Mouse (Mus musculus) intestine, embryonic 16.5 days (tissue): ENCODE data around the gene Gm20388. TPM values are rescaled to one million over a fixed set of nuclear protein-coding genes. Genes with fewer than 3 reads are reported as not detected.

Source experiments
- ATAC-seq: fragments of 200-750 bp; cut with Nextera tagmentation; 2 replicates; pipeline ENCODE4 v1.8.0; 2017; ENCODE audit warnings: moderate TSS enrichment, moderate library complexity
- H3K27ac ChIP-seq: fragments of 300-500 bp; sonication (generic); 2 replicates; pipeline ENCODE4 v1.5.1; 2014; ENCODE audit warnings: mild to moderate bottlenecking, low read length
- H3K27me3 ChIP-seq: fragments of 300-500 bp; sonication (generic); replicated peaks from 2 replicates; pipeline ENCODE4 v1.6.1; 2014; ENCODE audit warnings: low read length, control low read depth, mixed read lengths; ENCODE audit not compliant: control insufficient read depth, insufficient read depth
- H3K36me3 ChIP-seq: fragments of 300-500 bp; sonication (generic); 2 replicates; pipeline ENCODE4 v1.6.1; 2014; ENCODE audit warnings: low read length, control low read depth; ENCODE audit not compliant: control insufficient read depth, insufficient read depth
- H3K4me1 ChIP-seq: fragments of 300-500 bp; sonication (generic); 2 replicates; pipeline ENCODE4 v1.6.1; 2014; ENCODE audit warnings: low read length, control low read depth, mixed read lengths; ENCODE audit not compliant: control insufficient read depth, insufficient read depth
- H3K4me2 ChIP-seq: fragments of 300-500 bp; sonication (generic); 2 replicates; pipeline ENCODE4 v1.6.1; 2014; ENCODE audit warnings: low read depth, low read length, control low read depth
- H3K4me3 ChIP-seq: fragments of 300-500 bp; sonication (generic); 2 replicates; pipeline ENCODE4 v1.5.1; 2014; ENCODE audit warnings: mild to moderate bottlenecking, low read length
- H3K9ac ChIP-seq: fragments of 300-500 bp; sonication (generic); 2 replicates; pipeline ENCODE4 v1.6.1; 2014; ENCODE audit warnings: low read depth, low read length
- H3K9me3 ChIP-seq: fragments of 300-500 bp; sonication (generic); 2 replicates; pipeline ENCODE4 v1.6.1; 2016; ENCODE audit warnings: low read length, control low read depth; ENCODE audit not compliant: control insufficient read depth
- WGBS: fragments of 180-500 bp; shearing (Covaris S2); extraction: QIAGEN DNeasy Blood & Tissue Kit; methylation state at CpG from one replicate; pipeline ENCODE4 v1.1.7; 2014; 5-methylcytosine and 5-hydroxymethylcytosine counted together
- polyA plus RNA-seq: library from polyadenylated mRNA; unstranded; fragments of >200 nt; fragmentation: Nextera tagmentation; extraction: Ambion mirVana; gene quantifications from 2 replicates; pipeline ENCODE4 v1.2.1, GENCODE M21; 2015

Gene Gm20388
- polyA plus RNA-seq, 1 experiment from 2014 or later = 5.8 TPM

- ATAC-seq = peak; percentile 91
- no peaks in the 10 kb centered on the region for H3K27me3 ChIP-seq
- no peak overlapping the region; the same call in 1 of the 2 replicates for H3K4me2 ChIP-seq
- no peaks in the 10 kb centered on the region for H3K9me3 ChIP-seq
- 76% methylated on average over 1 of the region's 1 CpGs for WGBS
- H3K4me3 ChIP-seq = no peak overlapping the region
- H3K36me3 ChIP-seq = no peaks in the 10 kb centered on the region
- H3K27ac ChIP-seq = peak overlapping the region; percentile 43; the same call in 1 of the 2 replicates
- peaks cover 8% of the 10 kb centered on the region for H3K4me1 ChIP-seq
- H3K9ac ChIP-seq = no peak overlapping the region
These were observed 4062.9 kb downstream of the Gm20388 start for GRCm38 (mm10) chr8:123973495-123973894.

GRCm38 (mm10) chr8:123977499-123977898 is 4066.9 kb downstream of the Gm20388 start:
- Histone ChIP-seq H3K27ac (peak overlapping the region; percentile 45; the same call in 1 of the 2 replicates), H3K4me3 (no peak overlapping the region), H3K9ac (no peak overlapping the region), H3K4me2 (no peak overlapping the region), H3K9me3 (no peaks in the 10 kb centered on the region), H3K36me3 (no peaks in the 10 kb centered on the region), H3K4me1 (peaks cover 24% of the 10 kb centered on the region), H3K27me3 (no peaks in the 10 kb centered on the region)
- no peak for ATAC-seq
- WGBS = 86% methylated on average over 4 of the region's 4 CpGs

DNA sequence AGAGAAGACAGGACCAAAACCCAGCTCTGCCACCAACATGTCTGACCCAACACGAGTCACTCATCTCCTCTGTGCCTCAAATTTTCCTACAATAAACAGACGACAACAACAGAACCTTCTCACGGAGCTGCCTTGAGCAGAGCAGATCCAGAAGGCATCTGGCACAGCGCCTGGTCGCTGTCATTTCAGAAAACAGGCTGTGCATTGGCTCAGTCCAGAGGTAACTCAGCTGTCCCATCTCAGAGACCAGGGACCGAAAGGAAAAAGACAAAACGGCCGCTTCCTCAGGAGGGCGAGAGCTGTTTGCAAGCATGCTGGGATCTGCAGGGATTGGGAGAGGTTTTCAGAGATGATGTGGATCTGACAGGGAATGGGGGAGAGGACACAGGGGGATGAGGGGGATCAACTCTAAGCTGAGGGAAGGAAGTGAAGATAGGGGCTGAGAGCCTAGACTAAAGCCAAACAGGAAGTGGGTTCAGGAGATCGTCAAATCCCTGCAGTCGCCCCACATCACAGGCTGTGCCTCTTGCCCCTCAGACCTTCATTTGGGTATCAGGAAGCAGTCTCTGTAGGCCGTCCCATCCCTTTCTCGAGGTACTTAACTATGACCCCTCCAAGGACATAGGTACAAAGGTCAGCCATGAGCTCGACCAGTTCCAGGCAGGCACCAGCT is 4067.7 kb downstream of the Gm20388 start:
- no peak overlapping the region for H3K4me3 ChIP-seq
- H3K9me3 ChIP-seq = no peaks in the 10 kb centered on the region
- H3K4me2 ChIP-seq = peak overlapping the region; percentile 1; the same call in 1 of the 2 replicates
- H3K9ac ChIP-seq = no peak overlapping the region
- H3K36me3 ChIP-seq = no peaks in the 10 kb centered on the region
- peaks cover 25% of the 10 kb centered on the region for H3K4me1 ChIP-seq
- H3K27ac ChIP-seq = peak overlapping the region; percentile 45
- 44% methylated on average over 14 of the region's 14 CpGs for WGBS
- no peaks in the 10 kb centered on the region for H3K27me3 ChIP-seq
- no peak for ATAC-seq

DNA sequence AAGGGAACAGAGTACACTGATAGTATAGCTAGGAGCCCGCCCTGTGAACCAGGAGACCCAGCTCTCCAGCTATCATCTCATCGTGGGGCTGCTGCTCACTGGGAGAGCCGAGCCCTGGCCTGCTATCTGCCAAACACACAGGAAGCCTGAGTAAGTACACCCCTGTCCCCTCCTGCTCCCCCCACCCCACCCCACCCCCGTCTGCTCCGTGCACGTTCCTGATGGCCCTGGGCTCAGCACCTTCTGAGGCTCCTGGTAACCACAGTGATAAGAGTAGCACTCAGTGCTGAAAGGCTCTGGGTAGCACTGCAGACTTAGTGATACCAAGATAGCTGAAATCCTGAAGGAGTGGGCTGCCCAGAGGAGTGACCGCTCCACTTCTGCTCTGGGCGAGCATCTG is 4068.3 kb downstream of the Gm20388 start:
- peak; percentile 32 for ATAC-seq
- Histone ChIP-seq H3K4me1 (peaks cover 25% of the 10 kb centered on the region), H3K4me3 (no peak overlapping the region), H3K9me3 (no peaks in the 10 kb centered on the region), H3K4me2 (peak overlapping the region; percentile 1; the same call in 1 of the 2 replicates), H3K27me3 (no peaks in the 10 kb centered on the region), H3K36me3 (no peaks in the 10 kb centered on the region), H3K9ac (no peak overlapping the region), H3K27ac (peak overlapping the region; percentile 45)
- 50% methylated on average over 8 of the region's 8 CpGs for WGBS

DNA sequence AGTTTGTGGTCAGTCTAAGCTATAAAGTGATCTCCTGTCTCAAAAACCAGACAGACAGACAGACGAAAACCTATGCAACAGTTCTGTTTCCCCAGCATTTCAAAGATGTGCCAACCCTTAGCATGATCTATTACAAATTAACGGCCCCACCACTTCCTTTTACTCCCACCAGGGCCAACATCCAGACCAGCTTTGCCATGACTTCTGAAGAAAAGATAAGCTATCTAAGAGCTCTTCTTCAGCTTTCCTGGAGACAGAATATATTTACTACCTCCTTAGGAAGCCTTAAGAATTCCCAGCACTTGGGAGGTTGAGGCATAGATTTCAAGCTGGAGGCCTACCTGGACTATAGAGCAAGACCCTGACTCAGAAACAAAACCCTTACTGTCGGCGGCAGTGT is 4069.6 kb downstream of the Gm20388 start:
- Histone ChIP-seq H3K4me3 (no peak overlapping the region), H3K4me2 (no peak overlapping the region), H3K4me1 (peaks cover 25% of the 10 kb centered on the region), H3K27ac (no peak overlapping the region), H3K27me3 (no peaks in the 10 kb centered on the region), H3K36me3 (no peaks in the 10 kb centered on the region), H3K9ac (peak overlapping the region; percentile 11; the same call in 1 of the 2 replicates), H3K9me3 (no peaks in the 10 kb centered on the region)
- 68% methylated on average over 4 of the region's 4 CpGs for WGBS
- ATAC-seq = no peak

DNA sequence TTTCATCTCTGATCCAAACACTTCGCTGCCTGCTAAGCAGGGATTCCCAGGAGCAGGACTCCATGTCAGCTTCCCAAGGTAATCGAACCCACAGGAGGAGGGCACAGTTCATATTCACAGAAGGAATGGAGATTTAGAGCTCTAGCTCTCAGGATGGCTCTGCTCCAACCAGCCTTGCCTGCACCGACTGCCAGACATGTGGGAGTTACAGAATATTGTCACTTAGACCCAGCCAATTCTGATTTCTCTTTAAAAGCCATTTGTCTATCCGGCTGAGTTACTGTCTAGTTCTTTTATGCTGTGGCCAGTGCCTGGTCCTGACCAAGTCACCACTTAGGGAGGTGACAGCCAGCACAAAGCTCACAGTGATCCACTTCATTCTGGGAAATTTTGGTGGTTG is 4071.0 kb downstream of the Gm20388 start:
- Histone ChIP-seq H3K27ac (no peak overlapping the region), H3K9ac (peak overlapping the region; percentile 2; the same call in 1 of the 2 replicates), H3K9me3 (no peaks in the 10 kb centered on the region), H3K4me3 (peak overlapping the region; percentile 91), H3K36me3 (no peaks in the 10 kb centered on the region), H3K4me2 (peak overlapping the region; percentile 64), H3K27me3 (no peaks in the 10 kb centered on the region), H3K4me1 (peaks cover 25% of the 10 kb centered on the region)
- 44% methylated on average over 4 of the region's 4 CpGs for WGBS
- ATAC-seq = no peak

- no peaks in the 10 kb centered on the region for H3K9me3 ChIP-seq
- peak; percentile 26 for ATAC-seq
- peak overlapping the region; percentile 97 for H3K27ac ChIP-seq
- peaks cover 25% of the 10 kb centered on the region for H3K4me1 ChIP-seq
- H3K27me3 ChIP-seq = no peaks in the 10 kb centered on the region
- H3K36me3 ChIP-seq = no peaks in the 10 kb centered on the region
- peak overlapping the region; percentile 91 for H3K4me3 ChIP-seq
- peak overlapping the region; percentile 91 for H3K9ac ChIP-seq
- under 1% methylated on average over 47 of the region's 48 CpGs for WGBS
- H3K4me2 ChIP-seq = peak overlapping the region; percentile 64
These were observed 4071.7 kb downstream of the Gm20388 start for GRCm38 (mm10) chr8:123982291-123982793.

DNA sequence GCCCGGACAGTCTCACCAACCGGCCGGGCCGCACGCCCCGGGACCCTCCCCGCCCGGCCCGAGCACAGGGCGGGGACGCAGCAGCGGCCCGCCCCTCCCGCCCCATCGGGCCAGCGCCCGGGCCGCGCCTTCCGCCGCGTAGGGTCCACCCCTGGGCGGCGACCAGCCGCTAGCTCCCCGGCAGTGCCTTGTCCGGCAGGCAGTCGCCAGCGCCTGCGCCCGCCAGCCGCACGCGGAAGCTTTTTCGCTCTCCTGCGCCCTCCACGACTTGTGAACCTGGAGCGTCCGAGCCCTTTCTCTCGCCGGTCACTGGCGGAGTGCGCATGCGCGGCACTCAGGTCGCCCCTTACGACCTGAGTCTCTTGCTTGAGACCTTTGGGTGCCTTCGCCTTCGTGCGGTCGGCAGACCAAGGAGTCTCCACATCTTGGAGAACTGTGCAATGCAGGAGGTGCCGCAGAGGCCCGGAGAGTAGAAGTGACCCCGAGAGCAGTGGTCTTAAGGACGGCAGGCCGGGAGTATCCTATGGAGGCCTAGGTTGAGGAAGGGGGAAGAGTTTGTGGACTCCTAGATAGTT is 4072.3 kb downstream of the Gm20388 start, which contains the start of gene Abcb10:
Gene Abcb10 (minus strand): TSS at position 297 of the 575 bp plus-strand sequence.
- Histone ChIP-seq H3K27ac (peak within 1 kb of the TSS; percentile 97), H3K27me3 (no peaks in the 10 kb centered on the region), H3K4me1 (peaks cover 25% of the 10 kb centered on the region), H3K9me3 (no peaks in the 10 kb centered on the region), H3K4me2 (peak within 1 kb of the TSS; percentile 64), H3K36me3 (no peaks in the 10 kb centered on the region), H3K9ac (peak within 1 kb of the TSS; percentile 91), H3K4me3 (peak within 1 kb of the TSS; percentile 91)
- ATAC-seq = peak; percentile 97
- WGBS = 1% methylated on average over 54 of the region's 56 CpGs

DNA sequence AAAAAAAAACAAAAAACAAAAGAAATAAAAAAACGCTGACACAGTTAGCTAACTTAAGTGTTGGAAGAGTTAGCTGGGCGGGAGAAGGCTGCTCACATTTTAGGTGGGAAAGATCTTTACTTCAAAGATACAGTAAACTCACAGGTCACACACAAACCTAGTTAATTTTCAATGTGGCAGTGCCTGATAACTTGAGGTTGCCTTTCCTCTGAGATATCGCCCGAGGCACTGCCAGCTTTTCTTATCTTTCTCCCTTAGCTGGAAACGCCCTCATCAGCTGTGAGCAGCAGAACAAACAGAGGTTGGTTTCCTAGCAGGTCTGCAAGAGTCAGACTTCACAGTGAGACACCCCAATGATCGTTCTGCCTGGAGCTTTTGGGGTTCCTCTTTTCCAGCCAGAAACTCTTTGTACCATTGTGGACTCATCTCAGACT is 4078.0 kb downstream of the Gm20388 start:
- Histone ChIP-seq H3K27ac (0 out of 2 replicates have a peak overlapping the region, but pooled peaks have one; percentile 27), H3K4me1 (peaks cover 17% of the 10 kb centered on the region), H3K4me2 (0 out of 2 replicates have a peak overlapping the region, but pooled peaks have one; percentile 8), H3K9me3 (no peaks in the 10 kb centered on the region), H3K4me3 (no peak overlapping the region), H3K36me3 (no peaks in the 10 kb centered on the region), H3K9ac (peak overlapping the region; percentile 19; the same call in 1 of the 2 replicates), H3K27me3 (no peaks in the 10 kb centered on the region)
- ATAC-seq = peak; percentile 78
- WGBS = 49% methylated on average over 6 of the region's 6 CpGs
